Mouse (Mus musculus) lung, adult 2 months (tissue): ENCODE data around the gene Mob3b.

Experiments used
- CTCF ChIP-seq: fragments of 200-500 bp; IDR thresholded peaks from 2 replicates; pipeline ENCODE4 v1.5.1; 2011; ENCODE audit warnings: mild to moderate bottlenecking, low read length, control low read depth; ENCODE audit not compliant: insufficient read depth
- POLR2A ChIP-seq: fragments of 200-500 bp; IDR thresholded peaks from 2 replicates; pipeline ENCODE4 v1.6.1; 2011; ENCODE audit warnings: low read depth, mild to moderate bottlenecking, control low read depth, low read length, borderline replicate concordance; ENCODE audit errors: extremely low read depth

- TF ChIP-seq POLR2A (no peak), CTCF (no peak)
These were observed 30.5 kb upstream of the Mob3b start for GRCm38 (mm10) chr4:35187617-35188326.
